Mouse (Mus musculus): ENCODE results near the gene Lamtor4.

The Lamtor4 gene

DNA sequence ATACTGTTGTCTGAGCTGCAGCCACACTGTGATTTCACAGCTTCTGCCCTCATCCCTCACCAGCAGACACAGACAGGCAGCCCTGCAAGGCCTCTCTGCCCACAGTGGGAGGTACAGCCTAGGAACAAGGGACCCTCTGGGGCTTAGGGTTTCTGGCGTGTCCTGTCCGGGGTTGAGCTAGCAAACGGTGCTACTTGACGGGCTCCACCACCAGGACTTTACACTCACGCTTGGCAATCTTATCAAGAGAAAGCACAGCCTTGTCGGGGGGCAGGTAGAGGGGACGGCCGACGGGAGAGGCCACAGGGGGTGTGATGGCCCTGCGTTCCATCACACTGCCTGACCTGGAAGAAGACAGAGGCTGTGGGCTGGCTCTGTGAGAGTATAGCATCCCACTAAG lies 4.8 kb downstream of the Lamtor4 start:
- DNase-seq (ENCODE audit: low read depth in 2 of 2, low spot score in 2 of 2) = no peak

DNA sequence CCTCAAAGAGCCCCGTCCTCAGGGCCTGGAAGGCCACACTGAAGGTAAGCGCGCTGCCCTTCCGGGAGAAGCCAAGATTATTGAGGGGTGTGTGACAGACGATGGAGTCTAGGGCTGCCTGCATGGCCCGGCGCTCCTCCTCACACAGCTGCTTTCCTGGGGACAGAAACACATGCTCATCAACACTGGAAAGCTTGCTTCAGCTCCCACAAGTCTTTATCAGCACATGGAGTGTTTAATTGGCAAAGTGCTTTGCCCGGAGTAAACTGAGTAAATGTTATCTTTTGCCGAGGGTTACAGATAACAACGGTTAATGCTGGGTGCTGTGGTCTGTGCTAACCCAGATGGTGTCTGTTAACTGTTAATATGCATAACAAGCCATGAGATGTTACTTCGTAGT lies 5.6 kb downstream of the Lamtor4 start:
- no peak for DNase-seq (ENCODE audit: low read depth in 2 of 2, low spot score in 2 of 2)

DNA sequence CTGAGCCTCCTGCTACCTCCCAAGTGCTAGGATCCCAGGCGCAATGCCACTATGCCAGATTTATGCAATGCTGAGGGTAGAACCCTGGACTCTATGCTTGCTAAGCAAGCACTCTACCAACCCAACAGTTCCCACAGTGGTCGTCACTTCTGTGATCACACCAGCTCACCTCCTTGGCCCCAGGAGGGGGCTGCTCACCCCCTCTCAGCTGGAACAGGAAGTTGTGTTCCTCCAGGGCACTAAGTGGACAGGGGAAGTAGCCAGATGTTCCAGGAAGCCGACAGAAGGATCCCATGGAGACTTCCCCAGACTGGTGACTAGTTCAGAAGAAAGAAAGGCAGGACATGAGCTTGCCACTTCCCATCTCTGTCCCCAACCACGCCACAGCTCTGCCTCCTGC lies 6.7 kb downstream of the Lamtor4 start:
- DNase-seq (ENCODE audit: low read depth in 2 of 2, low spot score in 2 of 2) = no peak

DNA sequence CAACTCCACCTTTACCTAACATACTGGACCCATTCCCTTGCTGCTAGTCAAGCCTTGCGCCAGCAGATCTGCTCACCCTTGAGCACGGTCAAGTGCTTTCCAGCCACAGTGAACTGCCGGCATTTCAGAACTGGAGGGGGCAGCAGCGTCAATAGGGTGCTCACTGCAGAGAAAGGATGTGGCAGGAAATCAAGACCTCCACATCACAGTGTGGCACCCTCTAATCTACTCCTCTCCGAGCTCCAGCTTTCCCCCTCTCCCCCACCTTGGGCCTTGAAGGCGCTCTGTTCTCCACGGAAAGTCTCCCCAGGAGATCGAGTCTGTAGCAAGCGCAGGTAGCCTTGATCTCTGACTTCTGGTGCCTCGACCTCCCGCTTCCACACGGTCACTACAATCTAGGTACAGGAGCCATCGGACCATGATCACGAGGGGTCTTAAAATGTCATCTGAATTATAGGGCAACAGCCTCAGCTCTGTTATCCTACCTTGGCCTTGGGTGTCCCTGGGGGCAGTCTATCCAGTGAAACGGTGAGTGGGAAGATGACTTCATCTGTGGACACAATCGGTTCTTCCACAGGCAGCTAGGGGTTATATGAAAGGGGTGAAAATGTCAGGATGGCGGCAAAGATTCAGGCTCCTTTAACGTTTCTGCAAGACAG lies 7.4 kb downstream of the Lamtor4 start:
- no peak for DNase-seq (ENCODE audit: low read depth in 2 of 2, low spot score in 2 of 2)

DNA sequence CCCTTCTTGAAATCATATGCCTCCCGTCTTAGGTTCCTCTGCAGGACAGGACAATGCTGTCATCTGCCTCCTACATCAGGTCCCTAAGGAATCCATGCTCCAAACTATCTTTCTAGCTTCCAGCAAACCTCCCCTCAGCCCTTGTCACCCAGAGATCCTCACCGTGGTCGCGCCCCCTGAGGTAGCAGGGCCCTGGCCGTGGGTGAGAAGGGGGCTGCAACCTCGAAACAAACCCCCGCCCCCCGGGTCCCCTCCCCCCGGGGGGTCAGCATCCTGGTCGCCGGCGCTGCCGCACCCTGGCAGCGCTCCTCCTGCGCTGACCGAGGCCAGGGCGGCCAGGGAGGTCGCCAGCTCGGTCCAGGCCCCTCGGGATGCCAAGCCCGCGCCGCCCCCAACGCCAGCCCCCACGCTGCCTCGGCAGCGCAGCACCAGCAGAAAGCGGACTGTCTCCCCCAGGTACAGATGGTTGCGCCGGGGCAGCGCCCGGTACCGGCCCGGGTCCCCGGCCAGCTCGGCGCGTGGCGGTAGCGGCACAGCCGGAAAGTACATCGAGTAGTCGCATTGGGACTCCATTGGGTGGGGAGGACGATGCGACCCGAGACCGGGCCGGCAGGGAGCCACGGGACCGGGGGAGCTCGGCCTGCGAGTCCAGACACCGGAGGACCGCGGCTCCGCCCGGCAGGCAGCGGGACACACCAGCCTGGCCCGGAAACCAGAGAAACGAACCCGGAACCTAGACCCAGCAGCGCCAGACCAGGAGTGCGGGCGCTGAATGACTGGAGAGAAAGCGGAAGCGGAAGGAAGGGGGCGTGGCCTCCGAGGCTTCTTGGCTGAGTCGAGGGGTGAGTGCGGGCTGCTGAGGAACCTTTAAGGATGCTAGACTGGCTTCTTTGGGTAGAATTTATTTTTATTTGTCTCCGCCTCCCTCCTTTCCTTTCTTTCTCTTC lies 8.3 kb downstream of the Lamtor4 start, which contains the start of gene BC037034:
Gene BC037034, minus strand, starts transcription at position 774 of the 947 bp plus-strand sequence.
- peak; percentile 81 to 88 for DNase-seq (ENCODE audit: low read depth in 2 of 2, low spot score in 2 of 2)

DNA sequence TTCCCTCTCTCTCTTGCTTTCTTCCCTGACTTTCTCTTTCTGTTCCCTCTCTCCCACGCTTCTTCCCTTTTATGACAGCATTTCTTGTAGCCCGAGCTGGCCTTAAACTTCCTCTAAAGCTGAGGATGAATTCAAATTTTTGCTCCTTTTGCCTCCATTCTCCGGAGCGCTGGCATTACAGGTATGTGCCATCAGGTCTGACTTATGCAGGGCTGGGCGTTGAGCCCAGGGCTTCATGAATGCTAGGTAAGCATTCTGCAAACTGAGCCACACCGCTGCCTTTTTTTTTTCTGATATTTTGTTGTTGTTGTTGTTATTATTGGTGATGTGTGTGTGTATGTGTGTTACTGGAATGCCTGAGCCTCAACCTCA lies 8.9 kb downstream of the Lamtor4 start:
- no peak for DNase-seq (ENCODE audit: low read depth in 2 of 2, low spot score in 2 of 2)

DNA sequence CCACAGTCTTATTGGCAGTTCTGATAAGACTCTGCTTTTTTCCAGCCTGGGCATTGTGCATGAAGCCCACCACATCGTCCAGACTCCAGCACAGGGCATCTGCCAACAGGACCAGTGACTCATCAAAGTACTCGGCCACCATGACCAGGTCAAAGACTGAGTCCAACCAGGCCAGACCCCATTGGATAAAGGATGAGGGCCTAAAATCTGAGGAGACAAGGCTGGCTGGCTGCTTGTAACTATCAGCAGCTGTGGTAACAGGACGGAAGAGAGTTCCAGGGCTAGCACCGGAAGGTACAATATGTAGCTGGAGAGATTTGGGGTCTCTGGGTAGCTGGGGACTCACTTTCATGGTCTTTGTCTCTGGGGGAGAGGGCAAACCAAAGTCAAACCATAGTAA lies 10.4 kb downstream of the Lamtor4 start:
- no peak for DNase-seq (ENCODE audit: low read depth in 2 of 2, low spot score in 2 of 2)

DNA sequence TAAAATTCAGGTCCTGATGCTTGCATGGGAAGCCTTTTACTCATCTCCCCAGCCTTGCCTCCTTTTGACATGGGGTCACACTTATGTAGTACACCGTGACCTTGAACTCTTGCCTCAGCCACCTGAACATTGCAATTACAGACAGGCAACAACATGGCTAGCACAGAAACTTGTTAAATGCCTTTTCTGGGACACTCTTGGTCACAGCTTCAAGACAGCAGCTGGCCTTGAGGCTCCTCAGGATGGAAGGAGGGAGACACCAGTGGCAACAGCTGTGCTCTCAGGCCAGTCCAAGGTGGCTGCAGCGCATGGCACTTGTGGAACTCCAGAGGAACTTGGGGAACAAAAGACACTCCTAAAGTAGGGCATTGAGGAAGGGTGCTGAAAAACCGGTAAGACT lies 11.8 kb downstream of the Lamtor4 start:
- DNase-seq (ENCODE audit: low read depth in 2 of 2, low spot score in 2 of 2) = no peak

DNA sequence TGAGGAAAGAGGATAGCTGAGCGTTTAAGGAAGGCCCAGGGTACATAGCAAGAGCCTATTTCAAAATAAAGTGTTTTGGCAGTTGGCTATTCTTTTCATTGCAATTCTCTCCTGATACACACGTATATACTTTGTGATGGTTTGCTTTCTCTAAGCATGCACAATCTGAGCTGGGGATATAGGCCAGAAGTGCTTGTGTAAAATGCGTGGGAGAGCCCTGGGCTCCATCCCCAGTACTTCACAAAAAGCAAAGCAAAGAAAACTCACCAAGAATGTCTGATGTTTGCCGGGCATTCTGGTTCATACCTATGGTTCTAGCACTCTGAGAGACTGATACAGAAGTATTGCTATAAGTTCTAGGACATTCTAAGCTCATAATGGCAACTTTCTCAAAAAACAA lies 13.7 kb downstream of the Lamtor4 start:
- no peak for DNase-seq (ENCODE audit: low read depth in 2 of 2, low spot score in 2 of 2)

DNA sequence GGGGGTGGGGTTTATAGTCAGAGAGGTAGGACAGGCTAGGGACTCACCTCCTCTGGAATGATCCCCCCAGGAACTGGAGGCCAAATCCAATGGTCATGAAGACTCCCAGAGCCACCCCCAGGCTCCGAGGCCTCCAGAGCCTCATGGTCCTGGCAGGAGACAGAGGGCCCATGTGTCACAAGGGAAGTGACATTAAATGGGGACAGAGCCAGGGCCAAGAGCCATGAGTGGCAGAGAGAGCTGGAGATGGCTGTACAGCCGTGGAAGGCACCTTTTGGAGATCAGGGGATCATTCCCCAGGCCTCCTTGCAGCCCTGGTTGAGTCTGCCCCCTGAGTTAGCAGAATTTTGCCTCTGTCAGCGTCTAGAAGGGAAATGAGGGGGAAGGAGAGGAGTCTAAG lies 15.9 kb downstream of the Lamtor4 start:
- DNase-seq (ENCODE audit: low read depth in 2 of 2, low spot score in 2 of 2) = no peak

DNA sequence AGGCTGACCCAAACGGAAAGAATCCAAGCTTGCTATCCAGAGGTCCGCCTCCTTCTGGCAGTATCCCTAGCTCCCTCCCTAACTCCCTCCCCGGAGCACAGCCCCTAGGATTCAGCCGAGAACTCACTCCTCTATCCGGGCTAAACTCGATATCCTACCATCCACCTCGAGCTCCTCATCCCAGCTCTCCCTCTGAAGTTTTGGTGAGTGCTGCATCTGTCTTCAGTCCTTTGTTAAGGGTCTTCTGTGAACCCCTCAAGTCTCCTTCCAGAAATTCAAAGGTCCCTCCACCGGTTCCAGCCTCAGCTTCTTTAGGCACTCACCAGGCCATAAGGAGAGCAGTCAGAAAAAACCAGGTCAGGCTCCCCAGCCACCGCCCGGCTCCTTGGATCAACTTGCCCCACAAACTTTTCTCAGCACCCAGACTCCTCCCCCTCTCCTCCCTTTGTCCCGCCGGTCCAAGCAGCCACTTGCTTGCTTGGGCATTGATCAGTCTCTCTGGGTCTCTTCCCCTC lies 17.2 kb downstream of the Lamtor4 start, which contains the start of gene Gal3st4:
Gene Gal3st4, minus strand, starts transcription at position 432 of the 515 bp plus-strand sequence.
- no peak for DNase-seq (ENCODE audit: low read depth in 2 of 2, low spot score in 2 of 2)

DNA sequence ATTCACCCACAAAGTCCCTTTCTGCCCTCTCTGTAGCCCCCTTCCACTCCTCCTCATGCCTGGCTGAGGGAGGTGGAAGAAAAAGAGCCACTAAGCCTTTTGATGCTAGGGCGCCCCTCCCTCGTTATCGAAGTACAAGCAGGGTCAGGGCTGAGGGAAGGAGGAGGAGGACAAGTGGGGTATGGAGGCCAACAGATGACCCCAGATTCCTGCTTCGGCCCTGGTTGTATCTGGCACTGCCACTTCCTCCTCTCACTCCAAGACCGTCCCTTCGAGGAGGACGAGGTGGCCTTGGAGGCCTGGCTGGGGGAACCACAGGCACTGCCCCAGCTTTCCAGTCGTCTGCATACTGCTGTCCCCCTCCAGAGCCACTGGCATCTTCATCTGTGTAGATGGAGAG lies 18.9 kb downstream of the Lamtor4 start:
- DNase-seq (ENCODE audit: low read depth in 2 of 2, low spot score in 2 of 2) = no peak

DNA sequence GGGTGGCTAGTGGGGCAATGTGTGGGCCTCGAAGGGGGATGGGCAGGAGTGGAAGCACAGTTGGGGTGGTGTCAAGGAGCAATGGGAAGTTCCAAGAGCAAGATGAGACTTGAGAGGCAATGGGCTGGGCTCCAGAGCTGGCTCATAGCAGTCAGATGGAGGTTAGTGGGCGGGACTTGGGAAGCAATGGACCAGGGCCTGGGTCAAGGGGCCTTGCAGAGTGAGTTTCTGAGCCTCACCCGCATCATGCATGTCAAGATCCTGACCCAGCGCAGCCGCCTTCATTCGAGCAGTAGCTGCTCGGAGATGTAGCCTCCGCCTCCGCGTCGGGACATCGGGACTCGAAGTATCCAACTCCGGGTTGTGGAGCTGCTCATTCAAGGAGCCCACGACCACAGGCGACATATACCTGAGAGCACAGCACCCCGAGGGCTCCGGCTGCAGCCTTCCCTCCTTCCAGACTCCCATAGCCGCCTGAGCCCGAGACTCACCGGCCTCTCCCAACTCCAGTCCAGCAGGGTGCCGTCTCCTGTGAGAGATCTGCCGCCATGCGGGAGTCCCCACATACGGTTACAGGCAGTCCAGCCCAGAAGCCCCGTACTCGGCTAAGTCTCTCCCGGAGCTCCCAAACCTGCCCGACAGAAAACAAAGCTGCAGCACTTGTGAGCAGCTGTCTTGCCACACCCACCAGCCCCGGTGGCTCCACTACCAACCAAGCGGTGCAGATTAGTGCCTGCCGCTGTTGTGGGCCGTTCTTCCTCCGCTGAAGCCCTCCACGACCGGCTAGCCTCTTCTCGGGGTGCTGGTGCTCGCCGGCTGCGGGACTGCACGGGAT lies 20.2 kb downstream of the Lamtor4 start:
- DNase-seq (ENCODE audit: low read depth in 2 of 2, low spot score in 2 of 2) = no peak

DNA sequence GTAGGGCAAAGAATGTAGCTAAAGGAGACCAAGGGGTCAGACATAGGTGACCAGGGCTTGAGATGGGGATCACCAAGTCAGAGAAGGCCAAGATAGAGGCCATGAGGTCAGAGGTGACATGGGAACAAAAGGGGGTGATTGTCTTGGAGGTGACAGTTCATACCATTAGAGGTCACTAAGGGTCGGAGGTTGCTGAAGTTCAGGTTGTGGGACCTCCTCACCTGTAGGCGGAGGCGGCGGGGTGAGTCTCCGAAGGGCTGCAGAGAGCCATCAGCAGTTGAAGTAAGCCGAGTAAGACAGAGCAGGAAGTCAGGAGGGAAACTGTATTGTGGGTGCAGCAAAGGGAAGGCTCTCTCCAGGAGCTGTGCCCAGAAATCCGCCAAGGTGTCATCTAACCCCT lies 22.7 kb downstream of the Lamtor4 start:
- no peak for DNase-seq (ENCODE audit: low read depth in 2 of 2, low spot score in 2 of 2)

DNA sequence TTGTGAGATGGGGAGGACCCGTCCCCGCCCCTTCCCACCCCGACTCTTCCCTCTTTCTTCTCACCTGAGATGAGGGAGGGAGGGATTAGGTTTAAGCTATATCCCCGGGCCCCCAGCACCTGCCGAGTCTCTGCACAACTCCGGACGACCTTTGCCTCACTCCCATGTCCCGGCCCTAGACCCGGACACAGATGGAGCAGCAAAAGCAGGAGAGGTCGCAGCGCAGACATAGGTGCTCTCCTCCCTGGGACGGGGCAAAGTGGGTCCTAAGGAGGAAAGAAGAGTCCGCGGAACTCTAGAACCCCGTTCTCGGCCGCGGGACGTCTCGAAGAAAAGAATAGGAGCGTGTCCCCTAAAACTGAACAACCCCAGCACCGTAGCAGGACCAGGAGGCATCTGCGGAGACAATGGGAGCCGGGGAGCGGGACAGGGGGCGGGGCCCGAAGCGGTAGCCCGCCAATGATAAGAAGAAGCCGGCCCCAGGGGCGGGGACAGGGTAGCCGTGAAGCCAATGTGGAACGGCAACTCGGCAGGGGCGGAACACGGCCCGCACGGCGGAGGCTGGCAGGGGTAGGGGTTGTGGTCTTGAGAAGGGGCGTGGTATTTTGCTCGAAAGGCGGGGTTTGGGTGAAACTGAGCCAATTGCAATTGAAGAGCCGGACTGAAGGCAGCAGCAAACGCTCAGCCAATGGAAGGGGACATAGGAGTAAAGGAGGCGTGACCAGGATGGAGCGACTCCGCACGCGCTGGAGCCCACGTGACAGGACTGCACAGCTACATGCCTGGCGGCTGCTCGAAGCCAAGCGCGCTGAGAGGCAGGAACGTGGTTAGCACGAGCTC lies 24.5 kb downstream of the Lamtor4 start, which contains the start of the genes Gm43720, Gpc2 and Stag3:
Gene Gm43720, minus strand, starts transcription at position 374 of the 840 bp plus-strand sequence.
Gene Gpc2, minus strand, starts transcription at position 421 of the 840 bp plus-strand sequence.
Gene Stag3, plus strand, starts transcription at position 656 of the 840 bp plus-strand sequence.
- DNase-seq (ENCODE audit: low read depth in 2 of 2, low spot score in 2 of 2) = peak; percentile 70 to 77

DNA sequence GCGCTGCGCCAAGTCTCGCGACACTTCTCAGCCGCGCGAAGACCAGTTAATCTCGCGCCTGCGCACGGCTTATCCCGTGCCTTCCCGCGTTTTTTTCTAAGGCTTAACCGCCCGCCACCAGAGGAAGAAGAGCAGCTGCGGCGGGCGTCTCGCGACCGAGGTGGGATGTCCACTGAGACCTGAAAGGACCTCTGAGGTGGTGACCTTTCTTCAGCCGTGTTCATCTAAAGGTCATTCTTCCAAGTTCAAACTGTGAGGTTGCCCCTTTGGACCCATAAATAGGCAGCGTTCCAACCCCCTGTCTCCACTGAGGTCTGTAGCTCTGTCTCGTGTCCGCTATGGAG lies 25.1 kb downstream of the Lamtor4 start:
- DNase-seq (ENCODE audit: low read depth in 2 of 2, low spot score in 2 of 2) = no peak

DNA sequence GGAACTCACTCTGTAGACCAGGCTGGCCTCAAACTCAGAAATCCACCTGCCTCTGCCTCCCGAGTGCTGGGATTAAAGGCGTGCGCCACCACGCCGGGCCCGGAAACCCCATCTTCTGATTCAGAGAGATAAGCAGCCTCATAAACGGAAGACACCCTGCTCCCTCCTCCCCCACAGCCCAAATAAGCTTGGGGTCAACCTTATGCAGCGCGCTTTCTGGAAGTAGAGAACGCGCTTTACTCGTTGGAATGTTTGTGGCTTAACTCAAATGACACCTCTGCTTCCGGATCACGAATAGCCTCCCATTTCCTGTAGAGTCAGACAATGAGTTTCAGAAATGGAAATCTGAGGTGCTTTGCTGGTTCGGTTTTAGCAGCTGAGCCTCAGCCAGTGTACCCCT lies 25.5 kb downstream of the Lamtor4 start:
- DNase-seq (ENCODE audit: low read depth in 2 of 2, low spot score in 2 of 2) = no peak

DNA sequence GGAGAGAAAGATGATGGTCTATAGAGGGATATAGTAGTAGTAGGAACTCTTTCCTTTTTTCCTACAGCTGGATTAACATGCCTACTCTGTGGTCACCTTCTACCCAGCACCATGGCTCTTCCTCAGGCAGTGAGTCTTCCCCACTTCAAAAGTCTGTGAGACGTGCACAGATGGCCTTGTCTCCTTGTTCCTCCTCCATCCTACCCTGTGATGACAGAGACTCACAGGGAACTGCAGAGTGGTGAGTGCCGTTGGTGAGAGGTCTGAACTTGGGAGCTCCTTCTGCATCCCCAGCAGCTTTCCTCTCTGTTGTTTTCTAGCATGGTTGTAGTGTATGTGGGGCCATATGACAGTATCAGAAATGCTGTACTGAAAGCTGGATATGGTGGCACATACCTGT lies 26.5 kb downstream of the Lamtor4 start:
- DNase-seq (ENCODE audit: low read depth in 2 of 2, low spot score in 2 of 2) = no peak

DNA sequence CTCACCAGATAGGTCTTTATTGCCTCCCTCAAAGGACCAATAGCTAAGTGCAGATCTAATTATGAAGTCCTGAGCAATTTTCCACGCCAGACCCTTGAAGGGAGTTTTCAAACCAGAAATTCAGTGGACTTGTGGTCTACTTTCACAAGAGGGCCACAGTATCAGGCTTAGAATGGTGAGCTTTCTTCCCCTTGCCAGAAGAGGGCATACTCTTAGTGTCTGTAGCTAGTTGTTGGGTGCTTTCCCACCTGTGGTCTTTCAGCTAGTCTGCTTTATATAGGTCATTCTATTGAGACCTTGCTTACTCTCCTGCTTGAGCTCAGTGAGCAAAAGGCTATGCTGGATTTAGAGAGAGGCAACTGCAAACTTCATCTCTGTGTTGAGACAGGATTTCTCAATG lies 28.3 kb downstream of the Lamtor4 start:
- DNase-seq (ENCODE audit: low read depth in 2 of 2, low spot score in 2 of 2) = no peak

DNA sequence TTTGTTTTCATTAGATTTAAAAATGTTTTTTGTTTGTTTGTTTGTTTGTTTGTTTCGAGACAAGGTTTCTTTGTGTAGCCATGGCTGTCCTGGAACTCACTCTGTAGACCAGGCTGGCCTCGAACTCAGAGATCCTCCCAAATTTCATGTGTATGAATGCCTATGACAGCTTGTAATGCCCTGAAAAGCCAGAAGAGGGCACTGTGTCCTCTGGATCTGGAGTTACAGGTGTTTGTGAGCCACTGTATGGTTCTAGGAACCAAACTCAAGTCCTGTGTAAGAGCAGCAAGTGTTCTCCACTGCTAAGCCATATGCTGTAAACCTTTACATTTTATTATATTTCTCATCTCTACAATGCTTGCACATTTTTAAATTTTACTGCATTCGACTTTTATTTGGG lies 32.6 kb downstream of the Lamtor4 start:
- DNase-seq (ENCODE audit: low read depth in 2 of 2, low spot score in 2 of 2) = peak in 1 of 2 experiments; percentile 42

Data from CD8-positive naive resting alpha-beta T cell, adult 2 months (primary cell).